Mouse (Mus musculus): ENCODE results near the gene Faah. TPM values are rescaled to one million over a fixed set of nuclear protein-coding genes. Genes with fewer than 3 reads are reported as not detected.

The Faah gene
- total RNA-seq, 2 experiments from 2014 or later = 0.20 to 0.22 TPM

DNA sequence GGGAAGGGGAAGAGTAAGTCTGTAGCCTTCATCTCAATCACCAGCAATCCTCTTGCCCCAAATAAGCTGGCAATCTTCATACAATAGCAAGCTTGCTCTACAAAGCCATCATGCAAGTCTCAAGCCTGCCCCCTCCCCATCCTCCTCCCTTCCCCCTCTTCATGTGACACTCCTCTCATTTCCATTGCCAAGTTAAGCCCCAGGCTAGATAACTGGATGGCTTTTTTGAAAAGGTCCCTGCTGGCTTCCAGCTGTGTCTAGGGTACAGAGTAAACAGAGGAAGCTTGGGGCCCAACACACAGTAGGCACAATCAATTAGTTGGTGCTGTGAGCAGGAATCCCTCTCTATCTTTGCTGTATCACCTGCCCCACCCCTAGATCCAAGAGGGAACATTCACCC, 58.2 kb downstream of the Faah start:
- intact Hi-C loops (cut with DNase I) = no loop called here
- Histone ChIP-seq H3K27ac (no peak overlapping the region), H3K4me3 (no peak overlapping the region)
- TF ChIP-seq CTCF (IDR thresholded peaks at IDR 0.05) = no peak
- no peak for DNase-seq

DNA sequence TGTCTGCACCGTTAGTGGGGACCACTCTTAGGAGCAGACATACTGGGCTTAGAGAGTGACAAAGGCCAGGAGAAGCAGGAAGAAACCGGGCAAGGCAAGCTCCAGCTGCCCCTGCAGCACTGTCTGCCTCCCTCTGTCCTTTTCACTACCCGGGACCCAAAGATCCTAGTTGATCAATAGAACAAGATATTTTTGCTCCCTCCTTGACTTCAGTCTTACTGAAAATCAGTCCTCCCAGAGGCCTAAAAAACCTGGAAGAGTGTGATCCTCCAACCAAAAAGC, 62.3 kb downstream of the Faah start:
- Histone ChIP-seq H3K27ac (no peak overlapping the region), H3K4me3 (no peak overlapping the region)
- intact Hi-C loops (cut with DNase I) = no loop called here
- TF ChIP-seq CTCF (IDR thresholded peaks at IDR 0.05) = no peak
- DNase-seq = no peak

DNA sequence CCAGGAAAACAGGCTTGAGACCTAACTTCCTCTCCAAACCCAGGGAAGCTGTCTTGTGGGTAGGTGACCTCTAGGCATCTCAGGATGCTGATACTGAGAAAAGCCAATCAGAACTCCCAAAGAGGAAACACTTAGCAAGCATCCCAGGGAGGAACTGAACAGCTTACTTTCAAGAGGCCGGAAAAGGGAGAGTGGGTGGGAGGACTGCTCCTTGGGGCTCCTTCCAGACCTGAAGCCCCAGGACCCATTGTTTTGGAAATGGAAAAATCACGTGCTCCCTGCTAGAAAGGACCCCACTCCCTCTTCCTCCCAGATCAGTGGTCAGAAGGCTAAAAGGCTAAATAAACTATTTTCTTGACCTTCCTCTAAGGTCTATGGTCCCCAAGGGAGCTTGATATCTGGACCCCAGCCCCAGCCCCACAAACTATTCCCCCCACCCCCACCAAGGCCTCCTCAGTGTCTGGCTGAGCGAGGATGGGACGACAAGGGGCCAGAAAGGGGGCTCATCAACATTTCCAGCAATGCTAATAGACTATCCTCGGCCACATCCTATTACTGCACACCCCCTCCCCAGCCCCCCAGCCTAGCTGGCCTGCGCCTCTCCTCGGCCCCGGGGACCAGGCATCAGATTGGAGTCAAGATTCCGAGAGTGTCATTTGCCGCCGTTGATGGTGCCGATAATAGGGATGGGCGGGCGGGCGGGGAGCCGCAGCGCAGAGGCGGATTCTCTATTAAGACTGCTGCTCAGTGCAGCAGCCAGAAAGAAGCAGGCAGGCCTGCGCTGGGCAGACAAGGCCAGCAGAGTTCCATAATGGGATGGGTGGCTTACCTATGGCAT, 62.9 kb downstream of the Faah start:
- Histone ChIP-seq H3K4me3 (no peak overlapping the region), H3K27ac (no peak overlapping the region)
- no peak for DNase-seq
- intact Hi-C loops (cut with DNase I) = no loop called here
- no peak for TF ChIP-seq CTCF (IDR thresholded peaks at IDR 0.05)

DNA sequence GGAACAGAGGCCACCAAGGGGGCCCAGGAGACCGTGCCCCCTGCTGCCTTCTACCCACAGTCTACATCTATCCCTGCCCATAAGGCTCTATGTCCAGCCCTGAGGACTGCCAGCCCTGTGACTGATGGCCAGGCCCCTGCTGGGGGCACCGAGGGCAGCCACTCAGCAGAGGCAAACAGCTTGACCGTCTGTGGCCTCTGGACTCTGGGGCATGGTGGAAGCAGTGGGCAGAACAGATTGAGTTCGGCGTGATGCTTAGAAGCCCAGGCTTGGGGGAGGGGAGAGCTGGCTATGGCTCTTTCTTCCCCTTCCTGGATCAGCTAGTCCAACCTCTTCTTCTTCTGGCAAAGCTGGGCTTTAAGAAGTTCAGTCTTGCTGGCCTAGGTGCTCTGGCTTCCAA, 64.2 kb downstream of the Faah start:
- TF ChIP-seq CTCF (IDR thresholded peaks at IDR 0.05) = no peak
- no peak overlapping the region for H3K4me3 ChIP-seq
- intact Hi-C loops (cut with DNase I) = loop anchor here (2.0 kb wide), 1 partner anchor 53 kb away; no protein-coding TSS in a partner anchor
- H3K27ac ChIP-seq = no peak overlapping the region
- no peak for DNase-seq

DNA sequence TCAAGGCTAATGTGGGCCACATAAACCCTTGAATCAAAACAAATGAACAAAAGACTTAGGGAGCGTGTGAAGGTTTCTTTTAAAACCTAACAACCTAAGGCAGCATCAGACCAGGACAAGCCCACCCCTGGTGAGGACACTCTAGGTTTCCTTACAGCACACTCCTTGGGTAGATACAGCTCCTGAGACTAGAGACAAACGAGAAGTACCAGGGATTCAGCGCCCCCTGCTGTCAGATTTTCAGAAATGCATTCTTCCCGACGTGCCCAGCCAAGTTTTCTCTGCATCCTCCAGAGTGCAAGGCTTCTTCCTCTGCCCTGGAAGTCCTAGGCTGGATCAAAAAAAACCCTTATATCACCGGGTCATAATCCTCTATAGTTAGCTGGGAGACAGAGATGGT, 65.0 kb downstream of the Faah start:
- Histone ChIP-seq H3K4me3 (no peak overlapping the region), H3K27ac (no peak overlapping the region)
- intact Hi-C loops (cut with DNase I) = loop anchor here (2.0 kb wide), 1 partner anchor 52 kb away; no protein-coding TSS in a partner anchor
- TF ChIP-seq CTCF (IDR thresholded peaks at IDR 0.05) = peak; percentile 83
- DNase-seq = peak; percentile 49

DNA sequence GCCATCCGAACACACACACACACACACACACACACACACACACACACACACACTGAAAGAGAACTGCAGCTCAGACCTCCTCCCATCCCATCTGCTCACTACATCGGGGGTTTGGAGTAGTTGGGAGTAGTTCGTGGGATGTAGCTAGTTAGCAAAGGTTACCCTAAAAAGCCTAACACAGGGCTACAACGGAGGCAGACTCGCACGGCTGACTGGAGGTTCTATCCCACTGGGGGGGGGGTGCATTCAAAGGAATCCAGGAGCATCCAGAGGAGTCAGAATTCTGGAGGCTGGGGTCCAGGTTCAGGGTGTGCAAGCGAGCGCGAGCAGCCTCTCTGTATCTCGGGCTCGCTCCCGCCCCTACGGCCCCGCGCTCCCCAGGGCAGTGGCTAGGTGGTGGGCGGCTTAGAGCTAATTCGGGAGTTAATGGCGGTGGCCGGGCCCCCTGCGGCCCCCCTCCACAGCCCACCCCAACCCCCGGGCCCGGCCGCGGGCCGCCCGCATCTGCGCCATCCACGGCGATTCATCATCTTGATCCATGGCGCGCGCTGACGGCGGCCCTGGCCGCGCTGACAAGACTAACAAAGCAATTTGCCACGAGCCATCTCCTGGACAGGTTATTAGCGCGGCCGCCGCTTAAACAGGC, 73.9 kb downstream of the Faah start:
- Histone ChIP-seq H3K4me3 (no peak overlapping the region), H3K27ac (no peak overlapping the region)
- no peak for DNase-seq
- TF ChIP-seq CTCF (IDR thresholded peaks at IDR 0.05) = no peak
- intact Hi-C loops (cut with DNase I) = no loop called here

DNA sequence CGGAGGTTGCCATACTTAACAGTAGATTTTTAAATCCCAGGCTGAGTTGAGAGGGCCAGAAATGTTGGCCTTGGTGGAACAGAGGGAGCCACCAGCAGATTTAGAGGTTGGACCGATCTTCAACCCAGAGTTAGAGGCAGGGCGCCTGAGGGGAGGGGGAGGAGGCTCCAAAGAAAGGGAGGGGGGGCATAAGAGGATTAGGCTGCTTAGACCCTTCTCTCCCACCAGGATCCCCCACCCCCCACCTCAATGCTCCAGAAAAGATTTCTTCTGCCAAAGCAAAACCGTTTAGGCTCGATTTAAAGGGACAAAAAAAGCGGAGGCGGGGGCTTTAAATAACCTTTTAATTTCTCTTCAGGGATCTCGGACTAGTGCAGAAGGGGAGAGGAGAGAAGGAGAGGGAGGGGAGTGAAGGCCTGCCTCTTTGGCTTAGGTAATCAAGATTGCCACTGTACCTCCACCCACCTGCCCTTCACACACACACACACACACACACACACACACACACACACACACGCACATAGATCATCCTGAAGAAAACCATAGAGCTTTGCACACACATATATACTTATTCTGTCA, 76.4 kb downstream of the Faah start:
- no peak for DNase-seq
- Histone ChIP-seq H3K27ac (no peak overlapping the region), H3K4me3 (no peak overlapping the region)
- no peak for TF ChIP-seq CTCF (IDR thresholded peaks at IDR 0.05)
- intact Hi-C loops (cut with DNase I) = no loop called here

DNA sequence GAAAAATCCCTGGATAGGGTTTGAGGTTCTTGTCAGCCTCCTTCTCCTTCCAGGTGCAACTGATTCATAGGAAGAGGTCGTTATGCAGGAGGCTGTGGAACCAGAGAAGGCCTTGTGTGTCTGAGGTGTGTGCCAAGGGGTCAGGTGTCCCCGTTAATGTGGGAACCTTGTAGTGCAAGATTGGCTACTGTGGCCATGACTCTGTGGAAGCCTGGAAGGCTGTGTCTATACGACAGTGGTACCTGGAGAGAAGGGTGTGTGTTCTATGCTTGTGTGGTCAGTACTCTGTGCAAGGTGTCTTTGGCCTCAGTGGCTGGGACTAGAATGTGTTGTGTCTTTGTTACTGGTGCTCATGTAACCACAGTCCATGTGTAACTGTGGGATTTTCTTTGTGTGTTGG, 77.0 kb downstream of the Faah start:
- no peak for DNase-seq
- no peak overlapping the region for H3K4me3 ChIP-seq
- intact Hi-C loops (cut with DNase I) = no loop called here
- no peak overlapping the region for H3K27ac ChIP-seq
- no peak for TF ChIP-seq CTCF (IDR thresholded peaks at IDR 0.05)

DNA sequence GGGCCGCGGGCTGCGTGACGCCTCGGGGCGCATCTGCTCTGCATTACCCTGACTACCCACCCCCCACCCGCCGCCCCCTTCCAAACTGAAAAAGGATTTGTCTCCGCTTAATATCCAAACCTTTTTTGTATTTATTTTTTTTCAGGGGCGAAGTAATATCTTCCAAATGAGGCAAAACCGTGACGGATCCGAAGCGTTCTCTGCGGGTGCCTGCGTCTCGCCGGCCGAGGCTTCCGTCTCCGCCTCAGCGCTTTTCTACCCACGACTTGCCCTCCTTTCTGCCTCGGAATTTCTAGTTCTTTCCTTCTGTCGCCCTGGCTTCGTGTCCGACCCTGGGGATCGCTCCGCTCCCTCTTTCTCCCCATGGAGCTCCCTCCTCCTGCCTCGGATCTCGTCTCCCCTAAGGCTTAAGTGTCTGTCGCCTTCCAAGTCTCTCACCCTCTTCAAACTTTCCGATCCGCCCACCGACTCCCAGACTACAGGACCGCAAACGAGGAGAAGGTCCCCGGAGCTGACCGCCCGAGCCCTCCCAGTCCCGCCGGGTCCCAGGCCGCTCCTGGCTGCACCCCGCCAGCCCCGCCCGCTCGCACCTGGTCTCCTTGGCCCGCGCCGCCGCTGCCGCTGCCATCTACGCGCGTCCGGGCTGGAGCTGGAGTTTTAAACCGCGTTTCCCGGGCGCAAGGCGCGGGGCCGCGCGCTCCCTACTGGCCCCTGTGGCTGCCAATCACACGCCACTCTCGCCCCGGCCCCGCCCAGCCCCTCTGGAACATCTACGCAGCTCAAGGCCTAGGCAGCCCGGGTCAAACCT, 78.2 kb downstream of the Faah start, which contains the start of gene Dmbx1:
Gene Dmbx1 (minus strand): TSS at position 632 of the 808 bp plus-strand sequence.
- intact Hi-C loops (cut with DNase I) = no loop called here
- H3K4me3 ChIP-seq = peak within 1 kb of the TSS; percentile 60
- DNase-seq = peak; percentile 47
- no peak for TF ChIP-seq CTCF (IDR thresholded peaks at IDR 0.05)
- H3K27ac ChIP-seq = no peak within 1 kb of the TSS

DNA sequence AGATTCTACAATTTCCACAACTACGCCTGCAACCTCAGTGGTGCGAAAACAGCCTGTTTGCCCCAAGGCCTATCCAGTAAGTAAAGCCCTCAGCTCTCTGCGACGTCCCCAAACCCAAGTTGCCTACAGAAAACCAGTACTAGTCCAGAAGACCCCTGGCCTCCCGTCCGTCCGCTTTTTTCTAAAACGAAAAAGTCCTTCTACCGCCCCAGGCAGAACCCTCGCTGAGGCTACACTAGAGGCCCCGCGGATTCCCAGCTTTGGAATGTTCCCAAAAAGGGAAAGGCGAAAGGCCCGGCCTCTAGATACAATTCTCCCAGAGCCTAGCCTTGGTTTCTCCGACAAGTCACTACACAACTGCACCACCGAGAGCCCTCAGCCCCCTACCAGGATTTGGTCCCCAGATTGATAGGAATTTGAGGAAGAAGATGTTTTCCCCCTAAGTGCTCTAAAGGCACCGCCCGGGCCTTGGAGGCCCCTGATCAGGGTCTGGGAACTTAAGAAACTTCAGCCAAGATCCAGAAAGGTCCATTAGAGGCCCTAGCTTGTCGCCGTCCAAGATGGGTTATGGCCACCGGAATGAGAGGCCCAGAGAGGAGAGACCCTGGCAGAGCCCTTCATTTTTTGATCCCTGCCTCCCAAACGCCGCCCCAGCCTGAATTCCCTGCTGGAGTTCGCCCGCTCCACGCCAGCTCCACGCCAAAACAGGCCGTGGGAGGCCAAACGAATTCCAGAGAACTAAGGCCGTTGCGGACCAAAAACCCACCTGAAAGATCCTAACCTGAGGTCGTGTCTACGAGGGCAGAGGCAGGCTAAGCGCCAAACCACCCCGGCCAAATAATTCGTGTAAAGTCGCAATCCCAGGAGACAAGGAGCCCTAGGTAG, 79.2 kb downstream of the Faah start:
- no peak overlapping the region for H3K4me3 ChIP-seq
- TF ChIP-seq CTCF (IDR thresholded peaks at IDR 0.05) = no peak
- intact Hi-C loops (cut with DNase I) = no loop called here

DNA sequence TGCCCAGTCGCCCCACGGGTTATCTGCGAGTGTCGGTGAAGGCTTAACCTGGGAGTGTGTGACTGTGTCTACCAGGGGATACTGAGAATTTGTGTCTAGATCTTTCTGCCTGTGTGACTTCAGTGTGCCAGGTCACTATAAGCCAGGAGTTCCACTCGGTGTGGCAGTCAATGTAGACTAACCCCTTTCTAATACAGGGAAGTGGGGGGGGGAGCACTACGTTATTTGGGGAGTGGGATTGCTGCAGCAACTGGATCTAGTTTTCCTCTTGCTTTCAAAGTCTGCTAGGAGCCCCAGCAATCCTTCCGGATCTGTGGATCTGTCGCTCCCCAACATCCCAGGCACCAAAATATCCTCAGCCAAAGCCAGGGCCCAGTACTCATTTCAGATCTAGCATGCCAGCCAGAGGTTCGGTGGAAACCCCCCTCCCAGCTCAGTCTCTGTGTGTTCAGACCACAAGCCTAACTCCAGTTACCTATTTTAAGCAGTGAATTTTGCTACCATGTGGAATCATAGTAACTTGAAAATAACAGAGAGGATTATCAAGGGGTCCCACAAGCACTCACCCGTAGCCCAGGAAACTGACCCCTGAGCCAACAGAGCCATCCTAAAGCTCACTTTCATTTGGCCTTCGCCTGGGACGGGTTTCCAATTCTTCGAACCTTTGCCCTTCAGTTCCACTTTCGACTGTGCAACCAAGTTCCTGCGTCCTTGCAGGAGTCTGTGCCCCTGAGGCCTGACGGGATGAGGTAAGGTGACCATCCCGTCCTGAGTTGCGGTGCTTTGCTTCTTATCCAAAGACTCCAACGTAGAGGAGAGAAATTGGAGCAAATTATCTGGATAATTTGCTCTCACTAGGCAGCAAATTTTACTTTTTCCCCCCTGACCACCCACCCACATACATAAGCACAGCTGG, 80.4 kb downstream of the Faah start:
- DNase-seq = no peak
- H3K27ac ChIP-seq = no peak overlapping the region
- TF ChIP-seq CTCF (IDR thresholded peaks at IDR 0.05) = no peak
- no peak overlapping the region for H3K4me3 ChIP-seq
- intact Hi-C loops (cut with DNase I) = no loop called here

More for the DNA sequence above, 79.2 kb downstream of the Faah start:
- H3K27ac ChIP-seq = no peak overlapping the region
- DNase-seq = no peak

Data from gastrocnemius, adult 2 months (tissue).